Mouse (Mus musculus): ENCODE measurements around the gene Eif3g.

Eif3g gene

DNA sequence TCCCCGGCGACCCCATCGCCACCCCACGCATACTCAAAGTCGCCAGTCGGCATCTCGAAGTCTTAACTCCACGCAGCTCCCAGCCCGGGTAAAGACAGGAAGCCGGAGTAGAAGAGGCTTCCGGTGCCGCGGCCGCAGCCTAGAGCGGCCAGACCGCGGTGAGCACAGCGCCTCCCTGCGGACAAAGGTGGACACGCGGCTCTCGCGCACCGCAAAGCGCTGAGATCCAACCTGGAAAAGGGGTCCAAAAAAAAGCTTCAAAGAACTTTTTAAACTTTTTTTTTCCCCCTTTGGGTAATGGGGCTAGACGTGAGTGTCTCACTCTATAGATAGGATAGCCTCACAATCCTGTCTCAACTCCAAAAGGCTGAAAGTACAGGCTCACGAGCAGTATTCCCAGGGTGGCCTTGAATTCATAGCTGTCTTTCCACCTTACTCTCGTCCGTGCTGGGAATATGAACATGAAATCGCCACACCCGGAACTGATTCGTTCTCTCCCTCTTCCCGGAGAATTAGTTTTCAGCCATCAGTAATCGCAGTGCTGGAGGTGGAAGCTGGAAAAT, at the start of gene Eif3g:
Gene Eif3g (minus strand): TSS at position 113 of the 563 bp plus-strand sequence.
- DNase-seq (ENCODE audit: low spot score in 2 of 2) = peak in 1 of 2 experiments; percentile 83

DNA sequence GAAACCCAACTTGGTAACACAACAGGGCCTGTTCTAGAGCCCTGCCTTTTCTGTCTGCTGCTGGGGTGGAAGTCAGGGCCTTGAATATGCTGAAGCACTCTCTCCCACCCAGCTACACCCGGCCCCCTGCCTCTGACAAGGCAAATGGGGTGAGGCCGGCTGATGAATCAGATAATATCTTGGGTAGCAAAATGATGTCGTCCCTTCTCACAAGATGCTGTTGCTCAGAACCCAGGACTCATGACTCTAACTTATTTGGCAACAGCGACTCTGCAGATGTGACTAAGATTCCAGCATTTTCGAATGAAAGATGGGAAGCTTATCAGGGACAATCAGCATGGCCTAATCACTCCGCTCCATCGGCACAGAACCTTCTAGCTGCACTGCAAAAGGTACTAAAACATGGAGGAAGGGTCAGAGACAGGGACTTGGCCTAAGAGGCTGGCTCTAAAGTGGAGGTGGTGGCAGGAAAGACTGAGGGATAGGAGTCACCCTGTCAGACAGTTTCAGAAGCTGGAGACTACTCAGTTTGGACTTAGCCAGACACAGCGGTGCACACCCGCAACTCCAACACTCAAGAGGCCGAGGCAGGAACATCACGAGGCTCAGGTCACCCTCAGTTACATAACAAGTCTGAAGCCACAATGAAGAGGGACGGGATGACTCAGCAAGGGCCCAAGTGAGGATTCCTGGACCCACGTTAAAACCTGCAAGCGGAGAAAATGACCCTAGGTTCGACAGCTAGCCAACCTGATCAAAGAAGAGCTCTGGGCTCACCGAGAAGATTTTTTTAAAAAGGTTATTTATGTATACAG, 47.9 kb upstream of the Eif3g start:
- DNase-seq (ENCODE audit: low spot score in 2 of 2) = no peak

DNA sequence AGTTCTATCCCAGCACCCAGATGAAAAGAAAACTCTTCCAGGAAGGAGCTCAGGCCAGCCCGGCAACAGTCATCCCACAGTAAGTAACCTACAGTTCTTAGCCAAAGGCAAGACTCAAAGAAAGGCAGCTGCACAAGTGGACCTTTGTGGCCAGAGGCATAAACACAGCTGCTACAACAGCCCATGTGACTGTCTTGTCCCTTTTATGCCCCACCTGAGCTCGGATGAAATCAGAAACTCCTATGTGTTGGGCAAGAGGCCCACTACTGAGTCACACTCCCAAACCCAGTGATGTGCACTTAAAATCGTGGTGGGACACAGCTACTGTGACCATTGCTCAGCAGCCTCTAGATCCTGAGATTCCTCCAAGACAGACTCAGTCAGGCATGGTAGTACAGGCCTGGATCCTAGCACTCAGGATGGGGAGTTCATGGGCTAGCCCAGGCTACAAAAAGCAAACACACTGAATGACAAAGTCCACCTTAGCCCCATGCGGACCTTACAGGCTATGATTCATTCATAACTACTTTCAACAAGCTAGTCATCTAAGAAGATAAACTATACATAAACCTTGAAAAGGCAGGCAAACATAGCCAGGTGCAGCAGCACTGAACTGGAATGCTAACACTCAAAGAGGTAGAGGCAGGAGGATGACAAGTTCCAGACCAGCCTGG, 46.4 kb upstream of the Eif3g start:
- no peak for DNase-seq (ENCODE audit: low spot score in 2 of 2)

DNA sequence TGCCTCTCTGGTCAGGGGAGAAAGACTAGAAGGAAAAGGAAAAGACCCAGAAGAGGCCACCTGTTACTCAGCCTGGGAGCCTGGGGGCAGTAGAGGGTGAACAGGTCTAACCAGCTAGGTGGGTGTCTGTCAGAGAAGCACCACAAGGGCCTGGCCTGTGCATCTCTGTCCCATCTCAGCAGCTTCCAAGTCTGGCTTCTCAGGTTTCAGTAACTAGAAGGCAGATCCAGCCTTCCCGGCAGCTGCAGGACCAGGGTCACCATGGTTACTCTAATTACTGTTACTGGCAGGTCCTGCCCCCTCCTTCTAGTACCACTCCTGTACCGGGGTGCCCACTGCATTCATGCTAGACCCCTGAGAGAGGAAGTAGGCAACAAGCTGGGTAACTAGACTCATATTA, 45.5 kb upstream of the Eif3g start:
- no peak for DNase-seq (ENCODE audit: low spot score in 2 of 2)

DNA sequence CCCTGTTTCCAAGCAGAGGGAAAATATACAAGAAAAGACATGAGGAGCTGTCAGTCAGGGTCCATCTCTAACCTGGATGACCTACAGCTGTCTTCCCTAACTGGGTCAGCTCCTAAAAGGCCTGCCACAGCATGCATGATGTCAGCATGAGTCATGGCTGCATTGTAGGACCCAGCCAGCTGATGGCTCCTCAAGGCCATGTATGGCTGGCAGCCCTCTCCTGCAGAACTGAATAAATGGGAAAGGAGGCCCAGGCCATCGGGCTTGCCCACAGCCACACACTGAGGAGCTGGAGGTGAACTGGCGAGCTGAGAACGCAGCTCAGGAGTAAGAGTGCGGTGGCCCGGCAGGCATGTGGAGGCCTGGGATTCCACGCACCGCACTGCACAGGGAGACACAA, 45.0 kb upstream of the Eif3g start:
- no peak for DNase-seq (ENCODE audit: low spot score in 2 of 2)

DNA sequence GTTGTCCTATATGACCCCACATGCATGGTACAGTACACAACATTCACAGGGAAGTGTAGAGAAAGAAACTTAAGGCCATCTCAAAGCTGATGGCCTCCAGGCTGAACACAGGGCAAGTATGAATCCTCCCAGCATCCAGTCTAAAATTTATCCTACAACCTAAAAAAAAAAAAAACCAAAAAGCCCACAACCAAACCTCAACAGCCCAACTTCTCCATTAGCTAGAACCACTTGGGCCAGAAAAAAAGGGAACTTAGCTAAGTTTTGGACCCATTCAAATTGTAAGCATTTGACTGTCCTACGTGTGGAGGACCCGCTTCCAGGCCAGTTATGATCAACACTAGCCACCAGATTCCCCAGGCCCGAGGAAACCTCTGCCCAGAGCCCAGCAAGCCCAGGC, 24.8 kb upstream of the Eif3g start:
- DNase-seq (ENCODE audit: low spot score in 2 of 2) = no peak

DNA sequence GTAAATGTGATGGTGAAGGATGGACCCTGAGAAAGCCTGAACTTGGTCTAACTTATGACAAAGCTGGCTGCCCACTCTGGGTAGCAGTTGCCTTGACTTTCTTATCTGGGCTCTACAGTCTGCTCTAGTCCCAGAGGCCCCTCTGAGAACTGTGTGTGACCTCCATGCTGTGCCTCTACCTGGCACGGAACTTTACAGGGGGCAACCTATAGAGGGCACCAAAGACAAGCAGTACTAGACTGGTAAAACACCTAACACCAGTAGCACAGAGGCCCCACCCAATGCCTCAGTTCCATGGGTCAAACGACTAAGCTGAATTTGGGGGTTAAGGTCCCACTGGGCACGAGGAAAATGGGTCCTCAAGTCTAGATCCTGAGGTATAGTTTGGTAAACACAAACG, 17.7 kb upstream of the Eif3g start:
- DNase-seq (ENCODE audit: low spot score in 2 of 2) = no peak

DNA sequence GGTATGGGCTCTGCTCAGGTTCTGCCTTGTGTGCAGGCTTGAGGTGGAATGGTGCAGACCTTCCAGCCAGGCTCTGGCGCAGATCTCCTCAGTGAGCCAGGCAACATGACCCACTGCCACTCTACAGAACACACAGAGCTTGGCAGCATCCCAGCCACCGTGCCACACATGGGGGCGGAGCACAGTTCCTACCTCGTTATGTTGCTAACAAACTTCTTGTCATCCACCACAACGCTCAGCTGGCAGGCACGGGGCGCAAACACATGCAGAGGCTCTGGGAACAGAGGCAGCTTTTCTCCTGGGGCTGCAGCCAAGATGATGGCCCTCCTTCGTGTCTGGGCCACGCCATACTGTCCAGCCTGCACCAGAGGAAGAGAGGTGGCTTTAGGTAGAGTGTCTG, 11.5 kb upstream of the Eif3g start:
- peak in 1 of 2 experiments; percentile 62 for DNase-seq (ENCODE audit: low spot score in 2 of 2)

DNA sequence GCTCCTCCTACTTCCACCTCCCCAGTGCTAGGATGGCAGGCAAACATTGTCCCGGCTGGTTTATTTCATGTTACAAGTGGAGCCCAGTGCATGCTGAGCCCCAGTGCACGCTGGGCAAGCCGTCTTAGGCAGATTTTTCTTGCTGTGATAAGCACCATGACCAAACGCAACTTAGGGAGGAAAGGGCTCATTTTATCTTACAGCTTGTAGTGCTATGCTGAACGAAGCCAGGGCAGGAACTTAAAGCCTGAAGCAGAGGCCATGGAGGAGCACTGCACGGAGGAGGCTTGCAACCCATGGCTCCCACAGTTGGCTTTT, 3.7 kb upstream of the Eif3g start:
- DNase-seq (ENCODE audit: low spot score in 2 of 2) = no peak

DNA sequence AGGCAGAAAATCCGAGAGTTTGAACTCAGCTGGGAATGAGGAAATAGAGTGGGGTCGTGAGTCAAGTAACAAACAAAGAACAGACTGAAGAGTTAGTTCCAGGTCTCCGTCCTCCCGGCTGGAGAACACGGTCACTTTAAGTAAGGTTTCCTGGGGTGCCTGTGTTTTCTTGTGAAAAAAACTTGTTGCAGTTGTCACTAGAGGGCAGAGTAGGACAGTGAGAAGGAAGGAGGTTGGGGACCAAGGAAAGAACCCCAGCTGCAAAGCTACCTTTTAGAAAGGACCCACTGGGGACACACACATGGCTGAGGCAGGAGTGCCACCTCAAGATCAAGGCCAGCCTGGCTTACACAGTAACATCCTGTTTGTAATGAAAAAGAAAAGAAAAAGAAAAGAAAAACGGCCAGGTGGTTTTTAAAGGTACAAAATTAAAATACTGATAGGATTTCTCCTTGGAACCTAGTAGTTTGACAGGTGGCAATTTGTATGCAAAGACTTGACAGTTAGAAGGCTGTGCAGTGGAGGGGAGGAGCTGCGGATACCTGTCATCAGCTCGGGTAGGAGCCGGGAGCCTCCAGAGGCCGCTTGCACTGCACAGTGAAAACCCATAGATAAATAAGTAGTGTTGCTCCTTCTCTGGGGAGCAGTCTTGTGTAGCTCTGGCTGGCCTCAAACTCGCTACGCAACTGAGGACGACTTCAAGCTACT, 3.2 kb upstream of the Eif3g start:
- peak in 1 of 2 experiments; percentile 43 for DNase-seq (ENCODE audit: low spot score in 2 of 2)

DNA sequence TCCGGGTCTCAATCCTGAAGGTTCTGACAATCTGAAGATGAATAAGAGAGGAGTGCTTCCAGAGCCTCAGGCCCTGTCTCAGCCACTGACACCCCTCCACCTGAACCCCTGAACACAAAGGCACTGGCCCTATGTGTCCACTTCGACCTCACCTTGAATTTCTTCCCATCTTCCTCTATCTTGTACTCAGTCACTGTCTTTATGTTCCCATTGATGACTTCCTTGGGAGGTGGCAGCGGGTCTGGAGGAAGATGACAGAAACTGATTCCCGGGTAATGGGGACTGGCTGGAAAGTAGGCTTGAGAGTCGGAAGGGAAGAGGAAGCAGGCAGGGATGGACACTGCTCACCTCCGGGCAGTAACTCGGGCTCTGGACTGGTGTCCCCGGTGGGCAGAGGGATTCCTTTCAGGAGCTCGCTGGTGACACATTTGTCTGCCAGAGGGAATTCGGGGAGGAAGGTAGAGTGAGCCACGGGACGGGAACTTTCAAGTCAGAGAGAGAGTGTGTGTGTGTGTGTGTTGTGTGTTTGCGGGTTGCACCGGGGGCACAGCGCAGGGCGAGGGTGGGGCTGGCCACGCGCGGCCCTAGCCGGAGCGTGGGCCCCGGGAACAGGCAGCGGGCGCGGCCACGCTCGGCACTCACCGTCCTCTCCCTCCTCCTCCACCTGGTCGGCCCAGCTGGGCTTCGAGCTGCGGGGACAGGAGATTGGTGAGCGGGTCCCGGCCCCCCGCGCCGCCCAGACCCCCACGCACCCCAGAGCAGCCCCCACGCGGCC, 500 bp downstream of the Eif3g start:
- DNase-seq (ENCODE audit: low spot score in 2 of 2) = no peak

DNA sequence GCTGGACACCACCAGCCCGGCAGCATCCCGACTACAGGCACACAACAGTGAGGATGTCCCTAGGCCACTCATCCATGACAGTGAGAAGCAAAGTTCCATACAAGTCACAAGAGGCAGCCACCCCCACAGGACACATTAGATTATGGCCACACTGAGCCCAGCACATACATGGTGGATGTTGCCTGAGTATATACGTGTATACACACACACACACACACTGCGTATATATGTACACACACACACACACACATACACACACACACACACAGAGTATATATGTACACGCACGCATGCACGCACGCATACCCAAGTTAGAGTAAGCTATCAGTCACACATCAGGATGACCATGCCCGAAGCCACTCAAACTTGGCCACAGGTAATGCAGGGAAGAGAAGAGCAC, 3.0 kb downstream of the Eif3g start:
- DNase-seq (ENCODE audit: low spot score in 2 of 2) = no peak

DNA sequence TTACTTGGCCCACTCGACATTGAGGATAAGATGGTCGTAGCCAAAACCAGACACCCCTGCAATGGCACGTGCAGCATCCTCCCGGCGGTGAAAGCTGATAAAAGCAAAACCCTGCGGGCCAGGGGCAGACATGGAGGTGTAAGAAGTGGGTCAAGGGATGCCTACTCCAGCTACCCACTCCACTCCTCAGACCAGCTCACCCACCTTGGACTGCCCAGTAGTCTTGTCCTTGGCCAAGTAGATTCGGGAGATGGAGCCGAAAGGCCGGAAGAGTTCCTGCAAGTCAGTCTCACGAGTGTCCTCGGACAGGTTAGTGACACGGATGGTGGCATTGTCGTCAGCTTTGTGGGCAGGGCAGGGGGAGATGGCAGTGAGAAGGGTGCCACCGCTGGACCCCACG, 3.8 kb downstream of the Eif3g start:
- no peak for DNase-seq (ENCODE audit: low spot score in 2 of 2)

DNA sequence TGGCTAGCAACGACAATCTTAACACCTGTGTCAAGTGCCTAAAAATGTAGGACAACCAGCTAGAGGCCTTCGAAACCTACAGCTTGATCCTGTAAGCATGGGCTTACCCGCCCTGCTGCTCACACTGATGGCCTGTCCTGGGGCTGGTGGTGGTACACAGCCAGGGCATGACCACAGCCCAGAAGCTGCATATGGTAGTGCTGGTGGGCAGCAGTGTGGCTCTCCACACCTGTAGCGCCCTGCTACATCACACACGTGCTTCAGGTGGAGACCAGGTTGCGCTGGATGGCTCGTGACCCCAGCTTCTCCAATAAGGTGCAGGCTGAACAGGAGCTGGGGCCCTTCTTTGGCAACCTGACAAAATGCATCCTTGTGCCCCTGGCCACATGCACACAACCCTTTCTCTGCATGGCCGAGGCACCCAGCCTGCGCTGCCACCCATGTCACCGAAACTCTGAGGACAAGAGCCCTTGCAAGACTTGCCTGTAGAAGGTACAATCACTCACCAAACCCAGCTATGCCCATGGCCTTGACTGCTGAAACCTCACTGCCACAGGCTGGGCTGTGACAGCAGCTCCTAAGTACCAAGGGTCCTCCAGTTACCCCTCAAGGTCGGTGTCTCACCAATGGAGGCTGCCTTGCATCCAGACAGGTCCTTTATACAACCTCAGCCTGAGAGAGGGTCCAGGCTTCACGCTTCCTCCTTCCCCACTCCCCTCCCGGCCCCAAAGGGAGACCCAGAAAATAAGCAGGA, 4.7 kb downstream of the Eif3g start:
- no peak for DNase-seq (ENCODE audit: low spot score in 2 of 2)

DNA sequence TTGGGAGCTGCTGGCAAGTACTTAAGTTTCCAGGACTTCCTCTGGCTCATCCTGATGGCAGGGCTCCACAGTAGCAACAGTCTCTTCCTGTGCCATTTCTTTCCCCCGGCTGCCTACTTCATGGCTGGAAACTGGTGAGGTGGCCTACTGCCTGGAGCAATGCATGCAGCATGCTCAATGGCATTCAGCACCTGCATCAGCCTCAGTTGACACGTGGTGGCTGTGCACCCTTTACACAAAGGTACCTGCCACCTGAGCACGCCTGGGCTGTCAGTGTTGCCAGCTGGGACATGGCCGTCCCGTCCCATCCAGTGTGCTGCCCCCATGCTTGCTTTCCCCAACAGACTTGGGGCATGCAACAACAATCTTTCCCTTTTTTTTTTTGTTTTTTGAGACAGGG, 5.4 kb downstream of the Eif3g start:
- DNase-seq (ENCODE audit: low spot score in 2 of 2) = no peak

DNA sequence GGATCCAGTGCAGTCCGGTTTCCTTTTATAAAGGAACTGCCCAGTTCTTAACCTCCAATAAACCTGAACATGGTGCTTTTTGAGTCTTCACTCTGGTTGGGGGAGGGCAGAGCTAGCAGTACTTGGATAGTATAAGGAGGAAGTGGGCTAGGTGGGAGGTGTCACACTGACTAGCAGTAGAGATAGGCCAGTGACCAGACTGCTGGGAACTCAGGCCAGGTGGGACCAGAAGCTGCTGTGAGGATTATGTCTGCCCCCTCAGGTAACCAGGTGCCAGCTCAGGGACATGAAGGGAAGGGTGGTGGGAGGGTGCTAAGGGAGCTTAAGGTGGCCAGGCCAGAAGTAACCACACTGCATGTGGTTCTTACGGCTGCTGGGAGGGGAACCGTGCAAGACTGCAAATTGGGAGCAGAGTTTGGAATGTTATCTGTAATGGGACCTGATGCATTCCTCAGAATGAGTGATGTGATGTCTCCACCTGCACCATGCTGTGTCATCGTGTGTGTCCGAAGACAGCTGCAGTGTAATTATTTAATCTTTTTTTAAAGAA, 6.2 kb downstream of the Eif3g start:
- no peak for DNase-seq (ENCODE audit: low spot score in 2 of 2)

DNA sequence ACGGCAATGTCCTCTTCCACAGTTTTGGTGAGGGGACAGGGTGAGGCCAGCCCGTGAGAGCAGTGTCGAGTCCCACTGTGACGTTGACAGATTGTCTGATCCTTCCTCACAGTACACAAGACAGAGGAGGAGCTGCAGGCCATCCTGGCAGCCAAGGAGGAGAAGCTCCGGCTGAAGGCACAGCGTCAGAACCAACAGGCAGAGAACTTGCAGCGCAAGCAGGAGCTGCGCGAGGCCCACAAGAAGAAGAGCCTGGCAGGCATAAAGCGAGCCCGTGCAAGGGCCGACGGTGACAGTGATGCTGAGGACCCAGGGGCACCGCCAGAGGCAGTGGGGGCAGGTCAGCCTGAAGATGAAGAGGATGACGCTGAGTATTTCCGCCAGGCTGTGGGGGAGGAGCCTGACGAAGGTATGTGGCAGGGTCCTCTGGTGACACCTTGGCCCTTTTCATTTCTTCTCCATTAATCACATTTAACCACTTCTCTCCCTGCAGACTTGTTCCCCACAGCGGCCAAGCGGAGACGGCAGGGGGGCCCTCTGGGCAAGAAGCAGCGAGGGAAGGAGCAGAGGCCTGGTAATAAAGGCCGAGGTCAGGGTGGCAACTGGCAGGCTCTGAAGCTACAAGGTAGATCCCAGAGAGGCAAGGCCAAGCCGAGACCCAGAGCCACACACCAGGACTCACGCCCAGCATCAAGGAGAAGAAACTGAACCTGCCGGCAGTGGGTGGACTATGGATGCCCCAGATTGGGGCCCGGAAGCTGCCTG, 6.9 kb downstream of the Eif3g start:
- DNase-seq (ENCODE audit: low spot score in 2 of 2) = no peak

DNA sequence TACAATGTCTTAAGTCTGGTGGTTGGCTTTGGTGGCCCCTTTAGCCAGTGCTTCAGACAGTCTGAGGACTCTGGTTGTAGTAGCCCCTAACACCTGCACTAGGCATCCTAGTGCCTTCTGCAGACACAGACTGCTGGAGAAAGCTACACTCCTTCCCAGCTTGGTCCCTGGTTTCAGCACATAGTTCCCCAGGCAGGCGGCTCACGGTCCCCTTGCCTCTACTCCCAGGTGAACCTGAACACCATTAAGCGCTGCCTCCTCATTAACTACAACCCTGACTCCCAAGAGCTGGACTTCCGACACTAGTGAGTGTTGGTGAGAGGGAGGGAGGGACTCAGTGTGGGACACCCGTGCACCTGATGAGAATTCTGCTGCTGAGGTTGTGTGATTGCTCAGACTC, 8.0 kb downstream of the Eif3g start:
- no peak for DNase-seq (ENCODE audit: low spot score in 2 of 2)

DNA sequence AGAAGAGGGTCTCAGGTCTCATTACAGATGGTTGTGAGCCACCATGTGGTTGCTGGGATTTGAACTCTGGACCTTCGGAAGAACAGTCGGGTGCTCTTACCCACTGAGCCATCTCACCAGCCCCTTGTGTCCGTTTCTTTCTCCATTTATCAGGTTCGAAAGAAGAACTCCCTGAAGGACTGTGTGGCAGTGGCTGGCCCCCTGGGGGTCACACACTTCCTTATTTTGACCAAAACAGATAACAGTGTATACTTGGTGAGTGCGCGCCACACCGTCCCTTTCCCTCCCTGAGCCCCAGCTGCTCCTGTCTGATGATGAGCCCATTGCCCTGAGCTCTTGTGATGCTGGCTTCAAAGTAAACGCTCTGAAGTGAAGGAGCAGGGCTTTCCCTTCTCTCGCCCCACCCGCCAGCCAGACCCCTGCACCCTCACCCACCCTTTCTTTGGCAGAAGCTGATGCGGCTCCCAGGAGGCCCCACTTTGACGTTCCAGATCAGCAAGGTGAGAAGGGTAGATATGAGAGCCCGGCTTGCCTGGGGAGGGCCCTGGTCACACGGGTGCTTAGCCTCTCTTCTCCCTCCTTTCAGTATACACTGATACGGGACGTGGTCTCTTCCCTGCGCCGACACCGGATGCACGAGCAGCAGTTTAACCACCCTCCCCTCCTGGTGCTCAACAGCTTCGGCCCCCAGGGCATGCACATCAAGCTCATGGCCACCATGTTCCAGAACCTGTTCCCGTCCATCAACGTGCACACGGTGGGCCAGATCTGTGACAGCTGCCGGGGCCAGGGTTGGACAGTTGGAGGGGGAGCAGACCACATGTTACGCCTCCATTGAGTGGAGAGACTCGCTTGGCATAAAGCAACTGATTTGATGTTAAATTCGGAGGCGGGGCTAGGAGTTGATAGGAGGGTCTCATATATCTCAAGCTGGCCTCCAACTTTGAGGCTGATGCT, 9.0 kb downstream of the Eif3g start:
- DNase-seq (ENCODE audit: low spot score in 2 of 2) = no peak

Data from left cerebral cortex, adult 9 months (tissue).